Mouse (Mus musculus) lung, postnatal 36 days (tissue): ENCODE results near the gene Lgr6.
A peak's percentile ranks its signal among the peaks of the same experiment; 100 is the strongest.
"Not testable (repeated sequence)": the region's sequence is repeated elsewhere in the genome, so short reads cannot be mapped to it uniquely, and the experiment has no call there.

Experiments
- DNase-seq: peaks from one replicate; pipeline ENCODE4 v3.0.0; 2022; ENCODE audit warnings: mixed read lengths

The Lgr6 gene

GRCm38 (mm10) chr1:135128011-135128441 lies 22.9 kb upstream of the Lgr6 start:
- no peak for DNase-seq

DNA sequence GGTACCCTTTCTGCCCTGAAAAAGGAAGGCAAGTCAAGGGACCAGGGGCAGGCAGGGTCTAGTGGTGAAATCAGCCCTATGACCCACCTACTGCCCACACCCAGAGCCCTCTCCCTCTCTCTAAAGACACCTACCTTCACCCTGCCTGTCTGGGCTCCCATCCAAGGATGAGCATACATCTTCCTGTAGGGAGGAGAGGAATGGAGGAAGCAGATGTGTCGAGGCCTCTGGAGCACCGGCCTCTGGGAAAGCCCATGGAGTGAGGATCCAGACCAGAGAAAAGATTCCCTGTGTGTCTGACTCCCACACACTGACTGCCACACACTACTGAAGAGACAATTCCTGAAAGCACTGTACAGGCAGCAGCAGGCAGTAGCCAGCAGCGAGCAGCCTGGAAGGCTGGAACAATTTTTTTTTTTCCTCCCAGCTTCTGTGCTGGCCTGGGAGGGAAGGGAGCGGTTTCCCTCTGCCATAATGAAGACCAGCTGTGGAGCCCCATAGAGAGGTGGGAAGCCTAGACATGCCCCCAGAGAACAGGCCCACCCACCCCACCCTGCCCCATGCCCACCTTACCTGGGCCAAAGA lies 21.5 kb upstream of the Lgr6 start:
- no peak for DNase-seq

- DNase-seq = no peak
These were observed 20.9 kb upstream of the Lgr6 start for GRCm38 (mm10) chr1:135125990-135126389.

GRCm38 (mm10) chr1:135124573-135125363 lies 19.7 kb upstream of the Lgr6 start:
- DNase-seq = no peak

DNA sequence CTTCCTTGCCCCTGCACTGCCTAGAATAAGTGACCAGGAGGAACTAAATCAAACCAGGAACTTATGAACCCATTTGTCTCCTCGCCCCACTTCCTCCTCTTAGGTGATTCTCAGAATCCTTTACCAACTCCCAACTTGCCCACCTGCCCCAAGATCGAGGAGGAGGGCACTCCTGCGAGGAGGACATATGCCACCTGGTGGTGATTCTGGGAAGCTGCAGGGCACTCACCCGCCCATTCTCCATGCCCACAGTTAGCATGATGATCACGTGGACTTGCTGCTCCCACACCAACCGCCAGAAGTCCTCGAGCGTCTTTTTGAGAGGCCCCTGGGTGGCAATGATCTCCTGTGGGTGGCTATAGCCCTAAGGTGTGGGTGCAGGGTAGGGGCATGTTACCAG lies 7.6 kb upstream of the Lgr6 start:
- DNase-seq = peak; percentile 61

GRCm38 (mm10) chr1:135111271-135111670 lies 6.2 kb upstream of the Lgr6 start:
- DNase-seq = not testable (repeated sequence)

DNA sequence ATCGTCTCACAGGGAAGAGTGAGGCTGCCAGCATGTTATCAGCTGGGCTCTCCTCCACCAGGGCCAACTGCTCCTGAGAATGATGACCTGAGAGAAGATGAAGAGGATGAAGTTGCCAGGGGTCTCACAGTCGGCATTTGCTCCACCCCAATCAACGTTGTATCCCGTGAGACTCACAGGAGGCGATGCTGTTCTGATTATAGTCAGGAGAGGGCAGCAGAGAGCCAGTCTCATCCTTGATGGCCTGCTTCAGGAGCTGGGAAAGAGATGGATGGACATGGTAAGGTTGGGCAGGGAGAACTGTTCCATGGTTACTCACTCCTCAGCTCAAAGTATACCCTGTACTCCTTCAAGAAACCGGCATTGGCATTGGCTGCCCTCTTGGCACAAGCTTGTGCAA lies 5.0 kb upstream of the Lgr6 start:
- DNase-seq = peak; percentile 85

DNA sequence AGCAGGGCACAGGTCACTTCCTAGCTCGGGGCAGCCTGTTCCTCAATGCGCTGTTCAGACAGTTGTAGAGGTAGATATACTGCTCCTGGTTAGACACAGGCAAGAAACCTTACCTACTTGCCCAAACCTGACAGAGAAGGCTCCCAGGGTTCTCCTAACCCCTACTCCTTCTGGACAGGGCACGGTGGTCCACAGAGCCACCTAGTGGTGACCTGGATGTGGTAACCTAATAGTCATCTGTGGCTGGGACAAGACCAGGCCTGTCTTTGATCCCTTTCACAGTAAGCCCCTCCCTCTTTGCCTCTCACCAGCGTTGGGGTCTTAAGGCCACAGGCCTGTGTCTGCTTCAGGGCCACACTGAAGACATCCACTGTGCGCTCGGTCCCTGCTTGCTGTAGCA lies 3.5 kb upstream of the Lgr6 start:
- DNase-seq = peak; percentile 53

DNA sequence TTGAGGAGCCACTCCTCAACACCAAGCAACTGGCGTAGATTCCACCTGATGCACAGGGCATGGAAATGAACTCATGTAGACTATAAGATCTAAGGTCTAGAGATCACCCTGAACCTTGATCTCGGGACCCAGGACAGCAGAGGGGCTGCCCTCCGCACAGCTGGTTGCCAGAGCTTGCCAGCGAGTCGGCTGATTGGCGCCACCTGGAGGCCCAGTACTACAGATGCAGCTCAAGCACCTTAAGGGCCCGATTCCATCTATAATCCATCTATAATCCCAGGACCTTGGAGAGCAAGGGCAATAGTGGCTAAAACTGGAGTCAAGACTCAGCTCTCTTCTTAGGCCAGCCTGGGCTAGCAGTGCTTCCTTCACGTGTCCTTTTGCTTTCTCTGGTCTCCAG lies 875 bp upstream of the Lgr6 start:
- peak; percentile 70 for DNase-seq

- DNase-seq = no peak
These were observed 4.7 kb downstream of the Lgr6 start for GRCm38 (mm10) chr1:135100400-135100799.

DNA sequence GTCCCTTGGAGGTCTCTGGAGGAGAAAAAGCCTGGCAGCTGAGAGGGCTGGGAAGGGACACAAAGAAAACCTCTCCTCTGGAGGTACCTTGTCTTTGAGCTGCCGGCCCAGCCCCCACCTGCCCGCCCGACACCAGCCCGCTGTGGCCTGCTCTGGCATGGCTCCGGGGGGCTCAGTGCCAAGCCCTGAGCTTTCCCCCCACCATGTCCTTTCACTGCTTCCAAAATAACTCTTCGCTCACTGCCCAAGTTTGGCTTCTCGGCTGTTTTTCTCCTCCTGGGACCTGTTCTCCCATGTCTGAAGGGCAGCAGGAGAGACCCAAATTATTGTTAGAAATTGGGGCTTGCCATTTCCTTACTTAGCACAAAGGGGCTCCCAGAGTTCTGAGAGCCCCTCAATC lies 6.6 kb downstream of the Lgr6 start:
- no peak for DNase-seq

DNA sequence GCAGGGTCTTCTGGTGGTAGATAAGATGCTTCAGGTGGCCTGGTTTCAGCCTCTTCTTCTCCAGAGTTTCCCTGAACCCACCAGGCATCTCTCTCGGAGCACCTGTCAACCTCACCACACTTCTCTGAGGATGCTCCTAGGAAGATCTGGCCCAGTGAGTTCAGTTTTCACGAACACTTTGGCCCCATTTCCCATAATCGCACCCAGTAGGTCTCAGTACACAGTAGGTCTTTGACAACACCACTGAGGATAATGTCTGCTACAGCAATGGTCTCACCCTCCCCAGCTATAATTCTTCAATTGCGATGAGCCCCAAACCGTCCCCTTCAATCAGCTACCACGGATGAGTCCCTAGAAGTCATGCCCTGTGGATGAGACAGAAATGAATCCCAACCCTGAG lies 7.6 kb downstream of the Lgr6 start:
- no peak for DNase-seq

DNA sequence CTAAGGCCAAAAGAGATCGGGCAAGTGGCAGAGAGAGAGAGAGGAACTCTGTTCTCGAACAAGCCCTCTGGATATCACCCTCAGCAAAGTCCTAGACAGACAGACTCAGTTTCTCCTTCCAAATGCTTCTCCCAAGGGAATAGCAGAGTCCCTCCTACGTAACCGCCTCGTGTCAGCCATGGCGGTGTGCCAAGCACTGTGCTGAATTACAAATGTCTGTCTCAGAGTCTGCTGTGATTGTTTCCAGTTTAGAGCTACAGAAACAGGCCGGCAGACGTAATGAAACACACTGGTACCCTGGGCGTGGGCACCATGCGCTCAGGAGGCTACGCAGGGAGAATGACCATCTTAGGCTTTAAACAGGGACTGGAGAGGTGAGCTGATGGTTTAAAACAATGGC lies 8.8 kb downstream of the Lgr6 start:
- DNase-seq = no peak

- DNase-seq = peak; percentile 36
These were observed 9.9 kb downstream of the Lgr6 start for GRCm38 (mm10) chr1:135095189-135095588.

DNA sequence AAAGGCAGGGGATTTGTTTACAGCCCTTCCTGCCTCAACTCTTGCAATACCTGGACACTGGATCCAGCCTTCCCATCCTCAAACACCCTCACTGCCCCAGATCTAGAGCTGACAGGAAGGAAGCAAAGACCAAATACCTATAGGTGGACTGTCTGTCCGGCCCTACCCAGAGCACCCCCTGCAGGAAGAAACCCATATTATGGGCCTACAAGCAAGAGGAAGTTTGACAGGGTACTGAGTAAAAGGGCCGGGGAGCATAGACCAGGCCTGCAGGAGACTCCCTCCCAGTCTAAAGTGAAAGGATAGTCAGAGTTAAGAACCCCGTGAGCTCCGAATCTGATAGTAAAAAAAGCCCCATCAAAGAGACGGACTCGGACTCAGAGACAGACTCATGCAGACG lies 10.4 kb downstream of the Lgr6 start:
- peak; percentile 28 for DNase-seq

DNA sequence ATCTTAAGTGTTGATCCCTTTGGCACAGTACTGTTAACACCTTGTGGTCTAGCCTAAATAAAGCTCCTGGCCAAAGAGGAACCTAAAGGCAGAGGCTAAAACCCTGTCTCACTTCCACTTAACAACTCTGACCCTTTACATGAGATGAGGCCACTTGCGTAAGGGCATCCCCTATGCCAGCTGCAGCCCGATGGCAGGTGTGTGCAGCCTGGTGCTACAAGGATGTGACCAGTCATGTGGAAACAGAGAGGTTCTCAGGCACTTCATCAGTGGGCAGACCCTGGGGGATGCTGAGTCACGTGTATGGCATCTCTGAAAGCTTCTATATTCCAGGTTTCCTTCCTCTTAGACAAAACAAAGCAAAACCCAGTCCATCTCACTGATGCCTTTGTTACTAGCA lies 14.2 kb downstream of the Lgr6 start:
- no peak for DNase-seq

GRCm38 (mm10) chr1:135089626-135090025 lies 15.4 kb downstream of the Lgr6 start:
- DNase-seq = no peak

DNA sequence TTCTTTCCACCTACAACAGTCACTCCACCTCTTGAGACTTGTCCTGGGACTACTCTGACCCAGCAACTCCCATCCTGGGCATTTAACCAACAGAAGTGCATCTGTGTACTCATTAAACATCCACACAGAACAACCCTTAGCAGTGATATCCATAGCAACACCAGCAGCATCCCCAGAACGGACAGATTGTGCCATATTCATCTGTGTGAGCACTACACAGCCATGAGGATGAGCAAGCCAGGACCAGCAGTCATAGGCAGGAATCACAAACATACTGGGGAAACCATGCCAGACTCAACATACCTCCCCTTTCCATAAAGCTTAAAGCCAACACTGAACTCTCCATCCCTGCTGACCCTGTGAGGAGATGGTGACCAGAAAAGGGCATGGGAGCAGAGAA lies 17.7 kb downstream of the Lgr6 start:
- DNase-seq = no peak

- no peak for DNase-seq
These were observed 19.1 kb downstream of the Lgr6 start for GRCm38 (mm10) chr1:135086015-135086414.

- DNase-seq = no peak
These were observed 19.7 kb downstream of the Lgr6 start for GRCm38 (mm10) chr1:135085296-135085871.

DNA sequence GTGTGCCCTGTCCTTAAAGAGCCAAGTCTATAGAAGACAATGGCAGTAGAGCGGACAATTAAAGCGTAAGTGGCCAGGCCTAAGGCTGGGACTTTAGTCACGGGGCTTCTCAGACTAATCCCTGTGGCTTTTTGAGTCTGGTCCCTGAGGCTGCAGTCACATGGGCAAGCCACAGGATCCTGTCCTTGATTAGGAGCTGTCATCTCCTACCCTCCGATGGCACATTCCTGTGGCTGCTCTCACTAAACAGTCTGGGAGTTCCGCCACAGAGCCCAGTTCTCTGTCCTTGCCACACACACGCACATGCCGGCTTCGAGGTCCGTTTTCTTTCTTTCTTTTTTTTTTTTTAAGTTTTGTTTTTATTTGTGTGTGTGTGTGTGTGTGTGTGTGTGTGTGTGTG lies 21.6 kb downstream of the Lgr6 start:
- DNase-seq = no peak

DNA sequence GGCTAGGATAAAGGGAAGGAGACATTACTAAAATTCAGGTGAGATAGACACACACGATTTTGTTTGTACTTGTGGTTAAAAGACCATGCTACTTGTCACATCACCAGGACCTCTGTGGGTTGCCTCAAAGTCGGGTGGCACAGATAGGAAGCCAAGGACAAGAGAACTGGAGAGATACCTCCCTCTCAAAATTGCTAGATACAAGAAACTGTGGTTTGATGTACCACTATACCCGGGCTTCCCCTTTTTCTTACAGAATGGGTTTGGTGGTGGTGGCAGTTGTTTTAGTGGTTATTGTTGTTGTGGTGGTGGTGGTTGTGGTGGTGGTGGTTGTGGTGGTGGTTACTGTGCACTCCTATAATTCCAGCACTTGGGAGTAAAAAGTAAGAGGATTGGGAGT lies 22.8 kb downstream of the Lgr6 start:
- DNase-seq = no peak

DNA sequence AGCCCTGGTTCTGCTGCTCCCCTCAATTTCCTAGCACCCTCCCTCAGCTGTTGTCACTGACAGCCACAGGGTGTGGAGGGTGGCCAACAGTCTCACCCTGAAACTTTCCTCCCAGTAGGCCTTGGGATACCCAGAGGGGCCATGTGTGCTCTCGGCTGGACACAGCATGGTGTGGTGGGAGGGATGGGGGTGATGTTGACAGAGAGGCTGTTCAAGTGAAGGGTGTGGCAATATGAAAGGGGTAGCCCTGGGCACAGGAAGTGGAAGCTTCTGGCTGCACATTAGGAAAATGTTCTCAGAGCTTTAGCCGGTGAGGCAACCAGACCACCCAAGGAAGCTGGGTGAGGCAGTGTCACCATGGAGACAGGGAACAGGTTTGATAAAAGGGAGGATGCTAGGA lies 26.1 kb downstream of the Lgr6 start:
- DNase-seq = peak; percentile 6

- DNase-seq = no peak
These were observed 28.6 kb downstream of the Lgr6 start for GRCm38 (mm10) chr1:135076470-135076869.
